Mouse (Mus musculus) urinary bladder, postnatal 10 days (tissue): ENCODE measurements around the gene Ror1.

Experiments used
- DNase-seq: peaks from one replicate; pipeline ENCODE4 v3.0.0; 2022; ENCODE audit warnings: low spot score

Ror1 gene

DNA sequence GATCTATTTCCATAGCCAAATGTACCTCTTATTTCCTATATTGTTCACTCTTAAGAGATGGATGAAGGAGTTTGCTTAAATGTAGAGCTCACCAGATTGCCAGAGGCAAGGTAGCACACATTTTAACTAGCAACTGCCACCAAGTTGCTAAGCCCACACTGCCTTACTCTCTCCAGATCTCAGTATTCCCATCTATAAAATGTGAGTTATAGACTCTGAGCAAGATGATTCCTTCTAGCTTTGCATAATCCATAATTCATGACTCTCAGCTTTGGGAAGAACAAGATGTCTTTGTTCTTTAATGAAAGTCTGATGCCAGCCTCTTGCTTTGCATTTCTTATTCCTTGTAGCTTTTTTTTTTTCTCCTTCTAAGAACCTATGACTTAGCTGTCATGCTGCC, 64.6 kb downstream of the Ror1 start:
- DNase-seq: no peak

GRCm38 (mm10) chr4:100165790-100166189, 70.2 kb downstream of the Ror1 start:
- DNase-seq: no peak

DNA sequence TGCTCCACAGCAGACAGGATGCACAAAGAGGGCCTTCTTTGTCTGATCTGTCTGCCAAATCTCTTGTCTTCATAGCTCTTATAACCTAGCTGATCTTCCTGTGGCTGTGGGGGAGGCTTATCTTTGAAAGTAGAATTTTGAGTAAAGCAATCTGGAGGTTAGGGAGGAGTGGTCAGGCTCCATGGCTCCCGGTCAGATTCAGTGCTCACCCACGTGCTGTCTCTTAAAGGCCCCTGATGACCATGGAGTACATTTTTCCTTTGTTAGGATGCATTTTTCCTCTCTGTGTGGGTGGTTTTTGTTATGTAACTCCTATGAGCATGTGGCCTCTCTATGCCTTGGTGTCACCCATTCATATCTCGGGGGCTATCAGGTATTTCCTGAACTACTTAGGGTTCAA, 71.3 kb downstream of the Ror1 start:
- no peak for DNase-seq

- DNase-seq: no peak
These were observed 74.1 kb downstream of the Ror1 start for GRCm38 (mm10) chr4:100169683-100170082.

DNA sequence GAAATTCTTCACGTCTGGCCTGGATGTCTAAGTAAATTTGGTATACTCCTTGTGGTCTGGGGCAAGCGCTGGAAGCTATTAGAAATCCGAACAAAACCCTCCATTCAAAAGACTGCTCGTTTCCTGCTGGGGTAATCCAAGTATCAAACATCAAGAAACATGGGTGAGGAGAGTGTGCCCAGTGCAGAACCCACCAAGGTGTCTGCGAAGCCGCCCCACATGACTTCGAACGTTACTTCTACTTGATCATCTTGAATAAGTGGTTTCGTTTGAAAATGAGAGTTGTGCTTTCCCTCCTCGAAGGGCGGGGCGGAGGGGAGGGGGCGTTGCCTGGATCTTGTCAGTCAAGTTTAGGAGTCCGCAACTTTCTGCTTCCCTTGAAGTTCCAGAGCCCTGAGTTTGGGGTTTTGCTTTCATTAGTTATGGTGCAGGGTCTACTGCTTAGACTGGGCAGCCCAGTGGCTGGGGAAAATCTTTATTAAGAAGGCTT, 74.6 kb downstream of the Ror1 start:
- DNase-seq: no peak

- DNase-seq: no peak
These were observed 75.2 kb downstream of the Ror1 start for GRCm38 (mm10) chr4:100170743-100171142.

GRCm38 (mm10) chr4:100171483-100171898, 75.9 kb downstream of the Ror1 start:
- DNase-seq: no peak

GRCm38 (mm10) chr4:100175594-100175993, 80.0 kb downstream of the Ror1 start:
- DNase-seq: no peak

GRCm38 (mm10) chr4:100178316-100178715, 82.7 kb downstream of the Ror1 start:
- no peak for DNase-seq

DNA sequence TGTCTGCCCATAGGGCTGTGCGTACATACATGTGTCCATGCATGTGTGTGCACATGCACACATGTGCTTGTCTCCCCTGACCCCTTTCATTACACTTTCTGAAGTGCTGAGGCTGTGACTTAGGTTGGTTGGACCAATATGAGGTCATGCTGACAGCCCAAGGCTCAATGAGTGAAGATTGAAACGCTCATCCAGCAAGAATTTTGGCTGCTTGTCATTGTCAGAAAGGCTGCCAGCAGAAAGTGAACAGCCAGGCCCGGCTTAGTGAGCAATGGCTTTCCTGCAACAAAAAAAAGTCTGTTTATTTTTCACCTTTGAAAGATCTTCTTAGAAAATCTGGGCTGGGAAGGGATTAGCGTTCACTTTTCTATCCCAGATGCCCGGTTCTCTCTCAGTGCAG, 86.1 kb downstream of the Ror1 start:
- DNase-seq: no peak

GRCm38 (mm10) chr4:100186781-100187180, 91.2 kb downstream of the Ror1 start:
- no peak for DNase-seq

DNA sequence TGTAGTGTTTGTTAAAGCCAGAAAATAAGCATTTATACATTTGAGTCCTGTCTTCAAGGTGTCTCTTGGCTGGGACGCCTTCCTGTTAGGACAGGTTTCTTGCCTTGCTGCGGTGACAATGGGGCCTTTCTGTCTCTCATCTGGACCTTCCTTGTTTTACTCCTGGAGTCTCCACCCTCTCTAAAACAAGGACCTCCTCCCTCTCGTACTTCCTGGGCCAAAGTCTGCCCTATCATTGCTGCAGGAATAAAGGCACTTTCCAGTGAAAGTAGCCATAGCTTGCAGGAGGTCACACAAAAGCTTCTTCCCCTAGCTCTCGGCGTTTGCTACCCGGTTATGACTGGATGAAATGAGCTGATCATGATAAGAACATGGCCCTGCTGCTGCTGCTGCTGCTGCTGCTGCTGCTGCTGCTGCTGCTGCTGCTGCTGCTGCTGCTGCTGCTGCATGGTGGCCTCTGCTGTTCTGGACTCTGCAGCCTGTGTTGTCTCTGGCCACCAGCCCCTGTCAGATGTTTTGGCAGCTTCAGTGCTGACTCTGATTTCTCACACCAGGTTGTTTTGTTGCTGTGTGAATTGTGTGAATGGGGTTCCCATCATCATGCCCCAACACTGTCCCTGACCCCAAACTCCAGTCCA, 92.1 kb downstream of the Ror1 start:
- no peak for DNase-seq

DNA sequence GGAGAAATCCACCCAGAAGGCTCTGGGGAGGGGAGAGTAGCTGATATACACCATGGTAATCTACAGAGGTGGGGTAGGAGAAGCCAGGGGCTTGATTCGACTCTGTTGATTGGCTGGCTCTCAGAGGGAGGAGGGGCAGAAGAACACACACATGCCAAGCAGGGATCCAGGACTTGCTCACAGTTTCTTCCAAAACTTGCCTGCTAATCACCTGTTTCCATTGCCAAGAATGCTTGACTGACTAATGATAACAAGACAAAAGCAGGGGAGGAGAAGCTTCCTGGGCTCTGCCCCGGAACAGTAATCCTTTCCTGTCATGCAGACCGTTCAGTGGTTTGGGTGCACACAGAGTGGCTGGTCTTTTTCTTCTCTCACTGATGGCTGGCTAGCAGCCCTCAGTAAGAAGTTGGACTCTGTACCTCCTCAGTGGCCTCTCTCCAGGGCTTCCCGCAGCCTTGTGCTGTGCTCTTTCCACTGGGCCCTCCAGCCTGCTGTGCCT, 92.7 kb downstream of the Ror1 start:
- no peak for DNase-seq

GRCm38 (mm10) chr4:100191483-100191882, 95.9 kb downstream of the Ror1 start:
- DNase-seq: no peak

DNA sequence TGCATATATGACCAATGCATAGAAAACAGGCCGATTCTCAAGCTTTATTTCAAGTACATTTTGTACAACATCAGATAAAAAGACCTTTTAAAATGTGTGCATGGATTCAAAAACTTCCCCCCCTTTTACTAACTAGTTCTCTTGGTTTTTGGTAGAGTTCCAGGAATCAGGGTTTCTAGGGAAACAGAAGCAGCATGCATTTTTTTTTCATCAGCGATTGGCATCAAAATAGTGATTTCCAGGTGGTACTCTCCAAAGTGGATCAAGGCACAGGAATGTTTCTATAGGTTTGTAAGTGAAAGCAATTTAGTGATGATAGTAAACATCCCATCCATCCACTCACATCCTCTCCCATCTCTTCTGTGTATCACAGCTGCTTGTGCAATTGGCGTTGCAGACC, 98.5 kb downstream of the Ror1 start:
- no peak for DNase-seq

- DNase-seq: no peak
These were observed 100.7 kb downstream of the Ror1 start for GRCm38 (mm10) chr4:100196255-100196793.

DNA sequence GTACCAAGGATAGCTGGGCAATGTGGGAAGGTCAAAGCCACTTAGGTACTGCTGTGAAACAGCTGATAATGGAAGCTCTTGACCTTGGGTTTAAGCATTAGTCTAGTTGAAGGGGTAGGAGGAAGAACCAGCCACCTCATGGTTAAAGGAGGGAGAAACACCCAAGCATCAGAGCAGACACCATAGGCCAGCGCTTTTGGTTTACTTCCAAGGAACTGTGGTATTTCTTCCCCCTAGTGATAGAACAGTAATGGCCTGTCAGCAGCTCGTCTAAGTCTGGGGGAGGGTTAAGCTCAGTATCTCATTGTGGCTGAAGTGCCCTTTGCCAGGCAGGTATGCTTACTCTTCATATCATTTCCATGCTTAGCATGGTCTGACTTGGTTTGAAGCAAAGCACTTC, 102.7 kb downstream of the Ror1 start:
- no peak for DNase-seq

- DNase-seq: no peak
These were observed 105.7 kb downstream of the Ror1 start for GRCm38 (mm10) chr4:100201322-100201721.

DNA sequence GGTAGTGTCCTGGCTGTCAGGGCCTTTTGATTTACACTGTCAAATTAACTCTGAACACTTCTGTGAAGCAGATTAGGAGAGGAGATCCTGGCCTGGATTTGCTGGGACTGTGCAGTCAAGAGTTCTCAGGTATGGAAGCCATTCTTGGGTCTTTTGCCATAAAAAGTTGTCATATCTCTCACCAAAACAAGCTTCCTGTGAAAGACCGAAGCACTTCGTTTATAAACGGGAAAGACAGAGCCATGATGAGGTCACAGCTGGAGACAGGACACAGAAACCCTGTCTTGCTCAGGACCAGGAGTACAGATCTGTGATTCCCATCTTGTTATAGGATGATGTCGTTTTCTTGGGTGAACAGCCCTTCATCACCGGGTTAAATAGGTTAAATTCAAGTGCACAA, 107.5 kb downstream of the Ror1 start:
- no peak for DNase-seq

DNA sequence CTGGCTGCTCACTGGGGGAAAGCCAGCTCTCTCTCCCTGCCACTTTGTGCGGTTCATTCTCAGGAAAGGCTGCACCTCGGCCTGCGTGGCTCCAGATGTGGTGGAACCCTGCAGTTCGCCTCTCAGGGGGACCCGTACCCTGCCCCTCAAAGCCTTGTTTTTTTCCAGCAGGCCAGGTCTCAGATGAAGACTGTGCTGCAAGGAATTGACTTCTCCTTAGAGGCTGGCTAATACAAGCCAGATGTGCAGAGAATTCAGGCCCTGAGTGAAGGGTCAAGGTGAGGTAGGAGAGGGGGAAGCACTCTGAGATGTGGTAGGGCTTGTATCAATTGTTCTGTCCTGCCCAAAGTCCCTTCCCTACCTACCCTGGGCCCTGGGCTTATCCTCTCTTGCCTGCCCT, 108.1 kb downstream of the Ror1 start:
- DNase-seq: no peak

GRCm38 (mm10) chr4:100204381-100204780, 108.8 kb downstream of the Ror1 start:
- DNase-seq: no peak

DNA sequence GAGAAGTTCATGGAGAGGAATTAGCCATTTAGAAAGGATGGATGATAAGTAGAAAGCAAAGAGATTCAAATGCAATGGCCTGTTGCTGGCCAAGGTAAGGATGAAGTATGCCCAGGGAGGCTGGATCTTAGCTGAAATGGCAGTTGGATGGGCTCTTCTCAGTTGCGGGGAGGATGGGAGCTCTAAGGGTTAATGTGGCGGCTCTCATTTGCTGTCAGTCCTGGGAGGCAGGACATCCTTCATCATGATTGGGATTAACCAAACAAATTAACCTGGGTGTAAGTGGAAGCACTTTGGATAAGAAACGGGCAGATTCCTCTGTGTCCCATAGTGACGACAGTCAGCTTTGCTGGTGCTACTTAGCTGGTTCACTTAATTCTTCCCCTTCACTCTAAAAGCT, 112.5 kb downstream of the Ror1 start:
- no peak for DNase-seq

DNA sequence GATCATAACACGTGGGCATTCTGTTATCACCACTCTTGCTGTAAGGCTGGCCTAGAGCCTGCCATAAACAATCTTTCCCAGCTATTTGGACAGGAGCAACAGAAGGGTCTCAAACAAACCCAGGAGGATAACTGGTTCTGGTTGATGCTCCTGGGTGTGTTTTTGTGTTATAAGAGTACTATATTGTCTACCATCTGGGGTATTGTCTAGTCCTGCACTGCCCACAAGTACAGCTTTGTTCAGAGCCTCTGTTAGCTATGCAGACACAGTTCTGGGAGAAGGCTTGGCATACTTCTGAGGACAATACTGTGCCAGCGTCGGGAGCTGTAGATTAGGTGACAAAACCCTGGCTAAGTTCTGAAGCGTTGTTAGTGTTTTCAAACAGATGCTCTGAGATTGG, 113.5 kb downstream of the Ror1 start:
- DNase-seq: no peak

DNA sequence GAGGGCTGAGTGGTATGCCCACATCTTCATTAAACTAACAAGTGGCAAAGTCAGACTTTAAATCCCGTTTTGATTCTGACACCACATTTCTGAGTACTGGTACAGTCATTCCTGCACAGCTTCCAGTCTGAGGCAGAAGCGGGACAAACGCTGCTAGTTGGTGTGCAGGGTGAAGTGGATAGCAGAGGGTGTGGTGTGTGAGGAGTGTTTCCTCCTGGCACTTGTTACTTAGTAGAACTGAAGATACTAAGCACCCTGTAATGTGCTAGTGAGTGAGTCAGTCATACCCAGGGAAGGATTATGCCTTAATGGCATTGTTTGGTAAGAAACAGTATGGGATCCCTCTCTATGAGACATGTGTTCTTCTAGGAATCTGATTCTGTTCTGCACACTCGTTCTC, 115.7 kb downstream of the Ror1 start:
- DNase-seq: no peak
